Mouse (Mus musculus) liver, adult (tissue): ENCODE results near the gene Olfr1511.

Source experiments
- GATA4 ChIP-seq: IDR thresholded peaks from 2 replicates; pipeline ENCODE4 v1.6.1; 2014; ENCODE audit warnings: mild to moderate bottlenecking, low read length; ENCODE audit not compliant: insufficient replicate concordance

Gene Olfr1511

DNA sequence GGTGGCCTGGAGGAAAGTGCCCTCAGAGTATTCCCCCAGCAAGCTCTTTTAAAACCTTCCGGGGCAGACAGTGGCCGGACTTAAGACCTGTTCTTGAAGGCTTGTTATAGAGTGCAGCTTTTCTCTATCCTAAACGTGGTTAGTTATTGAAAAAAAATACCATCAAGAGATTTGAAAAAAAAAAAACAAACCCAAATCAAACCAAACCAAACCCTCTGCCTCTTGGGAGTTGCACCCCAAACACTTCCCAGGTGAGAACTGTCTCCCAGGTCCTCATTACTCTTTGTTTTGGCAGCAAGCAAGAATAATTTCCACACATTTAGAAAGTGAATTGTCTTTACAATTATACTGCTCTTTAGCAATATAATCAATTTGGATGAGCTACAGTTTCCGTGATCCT lies at the start of gene Olfr1511:
Gene Olfr1511 (minus strand): TSS at position 101 of the 400 bp plus-strand sequence.
- TF ChIP-seq GATA4: no peak

DNA sequence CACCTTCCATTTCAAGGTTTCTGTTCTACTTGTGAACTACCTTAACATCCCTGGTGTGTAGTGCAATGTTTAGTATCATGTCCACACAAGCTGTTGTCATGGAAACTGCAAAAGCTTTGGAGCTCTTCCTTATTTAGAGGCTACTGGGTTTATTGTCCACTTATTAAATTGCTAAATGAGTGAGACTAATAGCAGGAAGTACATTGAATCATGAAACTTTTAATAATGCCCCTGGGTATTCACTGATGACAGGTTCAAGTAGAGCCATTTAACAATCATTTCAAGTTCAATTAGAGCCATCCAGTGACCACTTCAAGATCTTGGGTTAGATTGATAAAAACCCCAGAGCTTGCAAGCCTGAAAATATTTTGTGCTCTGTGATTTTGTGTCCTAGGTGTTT lies 45.5 kb upstream of the Olfr1511 start, which contains the start of gene Olfr1509:
Gene Olfr1509 (plus strand): TSS at position 301 of the 400 bp plus-strand sequence.
- no peak for TF ChIP-seq GATA4

DNA sequence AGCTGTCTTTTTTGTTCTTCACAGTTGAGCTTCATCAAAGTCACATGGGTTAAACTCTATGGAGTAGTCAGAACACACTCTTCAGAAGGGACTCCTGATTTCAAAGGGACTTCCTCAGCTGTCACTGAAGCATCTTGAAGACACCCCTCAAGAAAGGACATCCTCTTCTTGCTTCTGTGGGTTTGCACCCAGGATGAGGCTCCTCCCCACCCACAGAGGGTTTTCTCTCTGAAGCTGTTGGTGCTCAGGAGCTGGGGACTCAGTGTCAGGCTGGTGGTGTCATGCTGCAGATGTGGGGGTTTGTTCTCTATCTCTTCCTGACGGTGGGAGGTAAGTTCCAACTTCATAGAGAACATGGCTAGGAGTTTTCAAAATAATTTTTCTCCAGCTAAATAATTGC lies 30.5 kb upstream of the Olfr1511 start:
- TF ChIP-seq GATA4: no peak

DNA sequence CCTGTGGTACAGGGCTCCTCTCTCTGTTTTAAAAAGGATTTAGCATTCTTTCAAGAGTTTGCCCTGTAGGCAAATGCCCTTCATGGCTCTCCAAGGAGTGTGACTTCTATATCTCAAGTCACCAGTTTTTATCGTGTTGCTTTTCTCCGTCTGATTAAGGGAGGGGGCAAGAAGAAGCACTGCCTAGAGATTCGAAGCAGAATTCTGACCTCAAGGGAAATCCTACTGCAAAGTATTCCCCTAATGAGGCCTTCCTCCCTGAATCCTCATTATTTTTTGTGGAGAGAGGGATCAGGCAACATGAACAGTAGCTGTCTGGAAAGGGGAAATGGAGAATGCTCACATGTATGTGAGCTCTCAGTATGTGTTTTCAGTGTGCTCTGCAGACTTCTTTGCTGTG lies 17.1 kb upstream of the Olfr1511 start, which contains the start of gene Olfr1510:
Gene Olfr1510 (minus strand): TSS at position 101 of the 400 bp plus-strand sequence.
- TF ChIP-seq GATA4: no peak

DNA sequence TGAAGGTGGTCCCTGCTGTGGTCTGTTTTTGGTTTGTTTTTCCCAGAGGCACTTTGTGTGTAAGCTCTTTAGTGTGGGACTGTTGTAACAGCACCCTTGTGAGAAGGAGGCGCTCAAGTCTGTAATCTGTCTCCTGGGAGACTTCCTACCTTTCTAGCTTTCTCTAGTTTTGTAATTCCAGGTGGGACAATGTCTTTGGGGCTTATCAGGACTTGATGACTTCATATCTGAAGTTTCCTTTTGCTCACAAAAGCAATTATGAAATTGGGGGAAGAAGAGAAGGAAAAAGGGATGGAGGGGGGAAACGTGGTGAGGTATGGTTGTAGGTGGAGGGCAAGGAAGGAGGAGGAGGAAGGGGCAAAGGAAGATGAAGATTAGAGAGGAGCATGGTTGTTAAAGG lies 18.1 kb downstream of the Olfr1511 start, which contains the start of gene Olfr1512:
Gene Olfr1512 (minus strand): TSS at position 101 of the 400 bp plus-strand sequence.
- no peak for TF ChIP-seq GATA4

DNA sequence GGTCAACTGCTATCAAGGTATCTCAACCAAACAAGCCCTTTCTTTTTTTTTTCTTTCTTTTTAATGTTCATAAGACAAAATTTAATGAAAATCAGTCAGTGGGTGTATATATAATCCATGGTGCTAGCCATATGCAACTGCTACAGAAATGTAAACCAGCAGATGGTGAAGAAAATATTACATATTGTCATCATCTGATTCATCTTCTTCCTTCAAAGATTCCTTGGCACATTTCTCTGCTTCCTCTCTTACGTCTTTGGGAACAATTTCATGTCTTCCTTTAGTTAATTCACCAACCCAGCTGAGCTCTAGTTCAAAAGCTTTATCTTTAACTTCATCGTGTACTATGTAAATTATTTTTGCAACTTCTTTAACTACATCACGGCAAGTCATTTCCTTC lies 28.4 kb downstream of the Olfr1511 start:
- no peak for TF ChIP-seq GATA4

DNA sequence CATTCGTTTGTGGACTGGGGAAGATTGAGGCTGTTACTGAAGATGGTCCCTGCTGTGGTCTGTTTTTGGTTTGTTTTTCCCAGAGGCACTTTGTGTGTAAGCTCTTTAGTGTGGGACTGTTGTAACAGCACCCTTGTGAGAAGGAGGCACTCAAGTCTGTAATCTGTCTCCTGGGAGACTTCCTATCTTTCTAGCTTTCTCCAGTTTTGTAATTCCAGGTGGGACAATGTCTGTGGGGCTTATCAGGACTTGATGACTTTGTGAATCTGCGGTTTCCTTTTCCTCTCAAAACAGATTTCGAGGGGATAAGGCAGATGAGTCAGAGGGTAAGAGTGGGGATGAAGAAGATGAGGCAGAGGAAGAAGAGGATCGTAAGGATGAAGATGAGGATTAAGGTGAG lies 40.9 kb downstream of the Olfr1511 start, which contains the start of gene Olfr1513:
Gene Olfr1513 (minus strand): TSS at position 101 of the 400 bp plus-strand sequence.
- TF ChIP-seq GATA4: no peak
